In the genomic region with DNA sequence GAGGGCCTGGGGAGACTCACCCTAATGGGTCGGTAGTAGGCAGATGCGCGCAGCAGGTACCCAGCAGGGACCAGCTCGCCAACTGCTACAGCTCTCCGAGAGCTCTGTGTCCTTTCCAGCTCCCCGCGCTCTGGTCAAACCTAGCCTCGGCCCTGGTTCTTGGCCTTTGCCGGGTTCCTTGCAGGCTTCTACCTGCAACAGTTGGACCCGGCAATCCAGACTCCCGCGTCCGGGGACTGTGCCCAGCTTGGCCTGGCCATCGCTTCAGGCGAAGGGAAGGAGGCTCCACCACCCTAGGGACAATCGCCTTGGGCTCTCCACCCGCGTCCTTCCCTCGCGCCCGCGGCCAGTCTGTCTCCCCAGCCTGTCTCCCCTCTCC, we compare ENCODE assay signal across 9 mouse cellular contexts. TPM values are rescaled to one million over a fixed set of nuclear protein-coding genes. Genes with fewer than 3 reads are reported as not detected.
DNase-seq lines count a peak whose midpoint lies in the region; ATAC-seq lines count a peak whose summit lies in the region.
"Had no signal": no experiment of that assay in that cellular context is flagged by ENCODE, and none has a peak within 500 bp of the region (broad histone marks: within the 10 kb centered on the region; RNA-seq: fewer than 3 reads in every experiment).

No protein-coding gene starts in this region.

- peak overlapping the region; percentile 29 for H3K4me3 ChIP-seq in lung, embryonic 15.5 days
- H3K4me3 ChIP-seq in embryonic facial prominence, embryonic 10.5 days: peak overlapping the region; percentile 56
- H3K4me3 ChIP-seq in intestine, embryonic 15.5 days (replicated peaks): peak overlapping the region; percentile 33
- peak overlapping the region; percentile 25; the same call in 1 of the 2 replicates for H3K4me3 ChIP-seq in neural tube, embryonic 14.5 days (ENCODE audit: low read depth, low read length)

- H3K9ac ChIP-seq in lung, embryonic 15.5 days: no peak overlapping the region
- 0 out of 2 replicates have a peak overlapping the region, but pooled peaks have one; percentile 12 for H3K9ac ChIP-seq in intestine, embryonic 15.5 days
- H3K9ac ChIP-seq in neural tube, embryonic 14.5 days (replicated peaks; ENCODE audit: low read depth, low read length): no peak overlapping the region

- H3K4me1 ChIP-seq in lung, embryonic 15.5 days: peaks cover 24% of the 10 kb centered on the region
- H3K4me1 ChIP-seq in embryonic facial prominence, embryonic 10.5 days: peaks cover 46% of the 10 kb centered on the region
- peaks cover 21% of the 10 kb centered on the region for H3K4me1 ChIP-seq in intestine, embryonic 15.5 days (replicated peaks)
- peaks cover 5% of the 10 kb centered on the region for H3K4me1 ChIP-seq in neural tube, embryonic 14.5 days (ENCODE audit: control insufficient read depth, insufficient read depth, low read length)

- H3K27ac ChIP-seq in lung, embryonic 15.5 days: no peak overlapping the region
- H3K27ac ChIP-seq in embryonic facial prominence, embryonic 10.5 days (replicated peaks): no peak overlapping the region
- H3K27ac ChIP-seq in intestine, embryonic 15.5 days: no peak overlapping the region
- no peak overlapping the region for H3K27ac ChIP-seq in neural tube, embryonic 14.5 days (ENCODE audit: low read depth, low read length)

- 1% methylated on average over 22 of the region's 22 CpGs for WGBS in lung, embryonic 15.5 days
- WGBS in embryonic facial prominence, embryonic 10.5 days: under 1% methylated on average over 22 of the region's 22 CpGs
- WGBS in intestine, embryonic 15.5 days: 3% methylated on average over 22 of the region's 22 CpGs
- WGBS in neural tube, embryonic 14.5 days: 2% methylated on average over 22 of the region's 22 CpGs

- peaks cover 81% of the 10 kb centered on the region for H3K27me3 ChIP-seq in lung, embryonic 15.5 days
- H3K27me3 ChIP-seq in embryonic facial prominence, embryonic 10.5 days (replicated peaks; ENCODE audit: low read depth, poor library complexity, severe bottlenecking): peaks cover 90% of the 10 kb centered on the region
- peaks cover 73% of the 10 kb centered on the region for H3K27me3 ChIP-seq in intestine, embryonic 15.5 days (replicated peaks)
- H3K27me3 ChIP-seq in neural tube, embryonic 14.5 days (ENCODE audit: control insufficient read depth, insufficient read depth, low read length): peaks cover 45% of the 10 kb centered on the region

- DNase-seq in lung, postnatal 4 days: no peak
- DNase-seq in embryonic facial prominence, embryonic 10.5 days (ENCODE audit: low spot score): peak; percentile 32
- no peak for DNase-seq in ovary, postnatal 10 days (ENCODE audit: low spot score)
- no peak for DNase-seq in spleen, postnatal 10 days (ENCODE audit: low spot score in 2 of 2)
- no peak for DNase-seq in layer of hippocampus, postnatal 25 days (ENCODE audit: extremely low spot score in 1 of 2, low spot score in 1 of 2)
- DNase-seq: kidney, adult 9 months had no signal

- peak overlapping the region; percentile 56 for H3K4me2 ChIP-seq in lung, embryonic 15.5 days
- peak overlapping the region; percentile 66 for H3K4me2 ChIP-seq in intestine, embryonic 15.5 days (replicated peaks)
- peak overlapping the region; percentile 45 for H3K4me2 ChIP-seq in neural tube, embryonic 14.5 days (ENCODE audit: low read depth, low read length)

- H3K9me3 ChIP-seq in lung, embryonic 15.5 days: no peaks in the 10 kb centered on the region
- H3K9me3 ChIP-seq in embryonic facial prominence, embryonic 10.5 days: no peaks in the 10 kb centered on the region
- H3K9me3 ChIP-seq in intestine, embryonic 15.5 days: no peaks in the 10 kb centered on the region
- H3K9me3 ChIP-seq in neural tube, embryonic 14.5 days (ENCODE audit: control insufficient read depth, low read length): no peaks in the 10 kb centered on the region

- H3K36me3 ChIP-seq in lung, embryonic 15.5 days: peaks cover 6% of the 10 kb centered on the region; the same call in 1 of the 2 replicates
- H3K36me3 ChIP-seq in embryonic facial prominence, embryonic 10.5 days (replicated peaks): peaks cover 26% of the 10 kb centered on the region
- no peaks in the 10 kb centered on the region for H3K36me3 ChIP-seq in intestine, embryonic 15.5 days
- peaks cover 10% of the 10 kb centered on the region for H3K36me3 ChIP-seq in neural tube, embryonic 14.5 days (ENCODE audit: control insufficient read depth, insufficient read depth, low read length)

- ATAC-seq in lung, embryonic 15.5 days (ENCODE audit: borderline replicate concordance, extremely low read depth, low FRiP score, low TSS enrichment): no peak
- ATAC-seq in intestine, embryonic 15.5 days: no peak
- ATAC-seq in neural tube, embryonic 14.5 days (ENCODE audit: low read depth): no peak

RNA-seq across cellular contexts. Expression of gene Grin2c, which starts 0.7 kb away (rescaled TPM):
- 0.05 and 0.08 TPM in 2 replicates for polyA plus RNA-seq in lung, embryonic 15.5 days (2015; fragmentation: Nextera tagmentation; extraction: Ambion mirVana)
- 0.06 and 0.07 TPM in 2 replicates for polyA plus RNA-seq in embryonic facial prominence, embryonic 10.5 days (2016; fragmentation: Nextera tagmentation; extraction: Ambion mirVana)
- 0.05 and 0.09 TPM in 2 replicates for polyA plus RNA-seq in intestine, embryonic 15.5 days (2015; fragmentation: Nextera tagmentation; extraction: Ambion mirVana)
- polyA plus RNA-seq in neural tube, embryonic 14.5 days (2014; fragmentation: Nextera tagmentation; extraction: Ambion mirVana): 0.24 and 0.45 TPM in 2 replicates
- 10 to 100 TPM; 47.3 to 47.4 TPM for total RNA-seq in layer of hippocampus, postnatal 25 days (2021)

RNA-seq across cellular contexts. Expression of gene Fdxr, which starts 10.5 kb away (rescaled TPM):
- polyA plus RNA-seq in lung, embryonic 15.5 days (2015; fragmentation: Nextera tagmentation; extraction: Ambion mirVana): 14.6 and 15.8 TPM in 2 replicates
- polyA plus RNA-seq in embryonic facial prominence, embryonic 10.5 days (2016; fragmentation: Nextera tagmentation; extraction: Ambion mirVana): 17.6 and 18.1 TPM in 2 replicates
- polyA plus RNA-seq in intestine, embryonic 15.5 days (2015; fragmentation: Nextera tagmentation; extraction: Ambion mirVana): 17.2 and 20.8 TPM in 2 replicates
- polyA plus RNA-seq in neural tube, embryonic 14.5 days (2014; fragmentation: Nextera tagmentation; extraction: Ambion mirVana): 12.5 and 14.6 TPM in 2 replicates
- total RNA-seq in layer of hippocampus, postnatal 25 days (2021): 10 to 100 TPM; 18.6 to 21.2 TPM

RNA-seq across cellular contexts. Expression of gene Fads6, which starts 31.1 kb away (rescaled TPM):
- polyA plus RNA-seq in lung, embryonic 15.5 days (2015; fragmentation: Nextera tagmentation; extraction: Ambion mirVana): 0.30 and 0.32 TPM in 2 replicates
- 0.27 and 0.62 TPM in 2 replicates for polyA plus RNA-seq in embryonic facial prominence, embryonic 10.5 days (2016; fragmentation: Nextera tagmentation; extraction: Ambion mirVana)
- 1.5 and 1.7 TPM in 2 replicates for polyA plus RNA-seq in intestine, embryonic 15.5 days (2015; fragmentation: Nextera tagmentation; extraction: Ambion mirVana)
- polyA plus RNA-seq in neural tube, embryonic 14.5 days (2014; fragmentation: Nextera tagmentation; extraction: Ambion mirVana): 1.4 and 1.9 TPM in 2 replicates
- 10 to 100 TPM; 11.2 to 12.1 TPM for total RNA-seq in layer of hippocampus, postnatal 25 days (2021)

RNA-seq across cellular contexts. Expression of gene Otop2, which starts 40.6 kb away (rescaled TPM):
- not detected in 2 replicates for polyA plus RNA-seq in lung, embryonic 15.5 days (2015; fragmentation: Nextera tagmentation; extraction: Ambion mirVana)
- polyA plus RNA-seq in embryonic facial prominence, embryonic 10.5 days (2016; fragmentation: Nextera tagmentation; extraction: Ambion mirVana): not detected in 2 replicates
- polyA plus RNA-seq in intestine, embryonic 15.5 days (2015; fragmentation: Nextera tagmentation; extraction: Ambion mirVana): not detected in 2 replicates
- polyA plus RNA-seq in neural tube, embryonic 14.5 days (2014; fragmentation: Nextera tagmentation; extraction: Ambion mirVana): 0.12 TPM in 1 of 2 replicates, not detected in the other
- total RNA-seq in layer of hippocampus, postnatal 25 days (2021): under 1 TPM in 1 of 2 experiments, not detected in 1; 0.15 TPM

RNA-seq across cellular contexts. Expression of gene Ush1g, which starts 55.5 kb away (rescaled TPM):
- not detected in 2 replicates for polyA plus RNA-seq in lung, embryonic 15.5 days (2015; fragmentation: Nextera tagmentation; extraction: Ambion mirVana)
- polyA plus RNA-seq in embryonic facial prominence, embryonic 10.5 days (2016; fragmentation: Nextera tagmentation; extraction: Ambion mirVana): 0.04 TPM in 2 replicates
- 0.08 TPM in 1 of 2 replicates, not detected in the other for polyA plus RNA-seq in intestine, embryonic 15.5 days (2015; fragmentation: Nextera tagmentation; extraction: Ambion mirVana)
- polyA plus RNA-seq in neural tube, embryonic 14.5 days (2014; fragmentation: Nextera tagmentation; extraction: Ambion mirVana): 0.13 and 0.16 TPM in 2 replicates
- under 1 TPM; 0.31 to 0.59 TPM for total RNA-seq in layer of hippocampus, postnatal 25 days (2021)
